ENCODE assay signal across 20 mouse cellular contexts in the genomic region with DNA sequence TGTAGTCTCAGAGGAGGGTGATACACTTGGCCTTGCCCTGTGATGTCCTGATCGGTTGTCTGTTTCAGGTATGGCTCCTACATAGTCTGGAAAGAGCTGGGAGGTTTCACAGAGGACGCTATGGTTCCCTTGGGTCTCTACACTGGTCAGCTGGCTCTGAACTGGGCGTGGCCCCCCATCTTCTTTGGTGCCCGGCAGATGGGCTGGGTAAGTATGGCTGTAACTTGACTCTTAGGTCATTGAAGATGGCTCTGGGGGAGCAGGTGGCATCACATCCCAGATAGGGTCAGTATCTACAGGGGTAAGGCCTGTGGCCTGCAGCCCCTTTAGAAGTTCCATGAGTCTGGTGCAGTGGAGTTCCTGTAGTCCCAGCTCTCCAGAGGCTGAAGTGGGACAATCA. TPM values are rescaled to one million over a fixed set of nuclear protein-coding genes. Genes with fewer than 3 reads are reported as not detected.
"Had no signal": no experiment of that assay in that cellular context is flagged by ENCODE, and none has a peak within 500 bp of the region (broad histone marks: within the 10 kb centered on the region; RNA-seq: fewer than 3 reads in every experiment).

No protein-coding gene starts in this region.

- ATAC-seq: intestine, embryonic 15.5 days; lung, postnatal 0 days had no signal

- H3K4me2 ChIP-seq: intestine, embryonic 15.5 days; liver, embryonic 13.5 days; lung, embryonic 14.5 days; midbrain, embryonic 12.5 days; neural tube, embryonic 12.5 days; neural tube, embryonic 15.5 days; stomach, embryonic 15.5 days had no signal

- H3K4me1 ChIP-seq: midbrain, embryonic 12.5 days; neural tube, embryonic 12.5 days; neural tube, embryonic 15.5 days; stomach, embryonic 15.5 days had no signal

- H3K4me3 ChIP-seq: intestine, embryonic 15.5 days; layer of hippocampus, adult 2 months; left cerebral cortex, adult 2 months; liver, embryonic 13.5 days; midbrain, embryonic 12.5 days; neural tube, embryonic 12.5 days; neural tube, embryonic 15.5 days; stomach, embryonic 15.5 days had no signal

- H3K9me3 ChIP-seq: intestine, embryonic 15.5 days; liver, embryonic 13.5 days; midbrain, embryonic 12.5 days; neural tube, embryonic 12.5 days; neural tube, embryonic 15.5 days; stomach, embryonic 15.5 days had no signal

- H3K9ac ChIP-seq: intestine, embryonic 15.5 days; liver, embryonic 13.5 days; lung, embryonic 14.5 days; midbrain, embryonic 12.5 days; neural tube, embryonic 12.5 days; neural tube, embryonic 15.5 days; stomach, embryonic 15.5 days had no signal

- H3K27ac ChIP-seq: intestine, embryonic 15.5 days; kidney, postnatal 0 days; layer of hippocampus, adult 2 months; left cerebral cortex, adult 2 months; liver, embryonic 13.5 days; macrophage; midbrain, embryonic 12.5 days; neural tube, embryonic 12.5 days; neural tube, embryonic 15.5 days; stomach, embryonic 15.5 days had no signal

- H3K27me3 ChIP-seq: intestine, embryonic 15.5 days; liver, embryonic 13.5 days; midbrain, embryonic 12.5 days; neural tube, embryonic 12.5 days; neural tube, embryonic 15.5 days; stomach, embryonic 15.5 days had no signal

- DNase-seq: layer of hippocampus, adult 9-11 months; liver, embryonic 13.5 days; right cerebral cortex, adult 18-20 months; right cerebral cortex, postnatal 14 days; spleen, adult 18-20 months; thymus, postnatal 25 days had no signal

RNA-seq across cellular contexts. Expression of a gene that starts 45.5 kb away (rescaled TPM):
- total RNA-seq: layer of hippocampus, adult 2 months; layer of hippocampus, postnatal 25 days; left cerebral cortex, postnatal 10 days; left cerebral cortex, postnatal 36 days had no signal
- polyA plus RNA-seq: macrophage had no signal
